Mouse (Mus musculus) liver, embryonic 14.5 days (tissue): ENCODE results near the gene Rimbp3. TPM values are rescaled to one million over a fixed set of nuclear protein-coding genes. Genes with fewer than 3 reads are reported as not detected.

ENCODE experiments used
- ATAC-seq: fragments of 200-750 bp; cut with Nextera tagmentation; 2 replicates; pipeline ENCODE4 v1.8.0; 2017; ENCODE audit warnings: moderate number of reproducible peaks, mild to moderate bottlenecking, moderate library complexity; ENCODE audit not compliant: insufficient read depth
- DNase-seq, 3 experiments: peaks; one replicate each; pipeline ENCODE4 v3.0.0-alpha.2; 2012 to 2013; ENCODE audit warnings: low read depth in 3 of 3, low spot score in 3 of 3
- H3K27ac ChIP-seq: fragments of 300-500 bp; sonication (generic); 2 replicates; pipeline ENCODE4 v1.5.1; 2014; ENCODE audit warnings: moderate library complexity, mild to moderate bottlenecking, control low read depth, inconsistent platforms
- H3K27me3 ChIP-seq: fragments of 300-500 bp; sonication (generic); 2 replicates; pipeline ENCODE4 v1.6.1; 2014; ENCODE audit warnings: mild to moderate bottlenecking, low read length, moderate library complexity; ENCODE audit not compliant: control insufficient read depth, insufficient read depth
- H3K36me3 ChIP-seq: fragments of 300-500 bp; sonication (generic); replicated peaks from 2 replicates; pipeline ENCODE4 v1.6.1; 2014; ENCODE audit warnings: low read depth; ENCODE audit not compliant: control insufficient read depth, insufficient read depth
- H3K4me1 ChIP-seq, 2 experiments: fragments of 200-500 bp in 1 of 2; fragments of 300-500 bp in 1 of 2; sonication (generic) in 1 of 2; replicated peaks; 2 replicates each; pipeline ENCODE4 v1.6.1; 2012 to 2014; ENCODE audit warnings: antibody characterized with exemption in 1 of 2, inconsistent platforms in 1 of 2, low read length in 1 of 2; ENCODE audit not compliant: control insufficient read depth in 2 of 2, insufficient read depth in 2 of 2
- H3K4me2 ChIP-seq: fragments of 300-500 bp; sonication (generic); 2 replicates; pipeline ENCODE4 v1.6.1; 2014; ENCODE audit warnings: low read depth, mild to moderate bottlenecking, control low read depth, moderate library complexity
- H3K4me3 ChIP-seq, 2 experiments: fragments of 200-500 bp in 1 of 2; fragments of 300-500 bp in 1 of 2; sonication (generic) in 1 of 2; 2 replicates each; pipeline ENCODE4 v1.5.1; 2012 to 2014; ENCODE audit warnings: low read depth in 2 of 2, low read length in 2 of 2, mild to moderate bottlenecking in 2 of 2, control low read depth in 1 of 2, inconsistent platforms in 1 of 2, moderate library complexity in 1 of 2; ENCODE audit not compliant: insufficient read depth in 1 of 2
- H3K9ac ChIP-seq: fragments of 300-500 bp; sonication (generic); replicated peaks from 2 replicates; pipeline ENCODE4 v1.6.1; 2014; ENCODE audit warnings: mild to moderate bottlenecking, control low read depth, moderate library complexity
- H3K9me3 ChIP-seq: fragments of 300-500 bp; sonication (generic); 2 replicates; pipeline ENCODE4 v1.6.1; 2016; ENCODE audit warnings: low read length, mixed read lengths; ENCODE audit not compliant: control insufficient read depth
- CTCF ChIP-seq: IDR thresholded peaks from 2 replicates; pipeline ENCODE4 v1.5.1; 2016; ENCODE audit warnings: antibody characterized with exemption, low read depth, control low read depth
- EP300 ChIP-seq: IDR thresholded peaks from 2 replicates; pipeline ENCODE4 v1.6.1; 2016; ENCODE audit warnings: antibody characterized with exemption, low read depth
- WGBS: fragments of 180-500 bp; shearing (Covaris S2); extraction: QIAGEN DNeasy Blood & Tissue Kit; methylation state at CpG from one replicate; pipeline ENCODE4 v1.1.7; 2014; ENCODE audit not compliant: insufficient replicate concordance; 5-methylcytosine and 5-hydroxymethylcytosine counted together
- polyA plus RNA-seq, 2 experiments: library from polyadenylated mRNA; depleted of rRNA in 1 of 2; stranded (reverse) in 1 of 2; unstranded in 1 of 2; fragments of >200 nt; fragmentation: Nextera tagmentation in 1 of 2; extraction: Ambion mirVana in 1 of 2; gene quantifications; 2 replicates each; pipeline versions ENCODE4 v1.2.1 to v1.2.3; 2012 to 2014

The Rimbp3 gene
- polyA plus RNA-seq, 2 experiments = 0.03 to 0.05 TPM

DNA sequence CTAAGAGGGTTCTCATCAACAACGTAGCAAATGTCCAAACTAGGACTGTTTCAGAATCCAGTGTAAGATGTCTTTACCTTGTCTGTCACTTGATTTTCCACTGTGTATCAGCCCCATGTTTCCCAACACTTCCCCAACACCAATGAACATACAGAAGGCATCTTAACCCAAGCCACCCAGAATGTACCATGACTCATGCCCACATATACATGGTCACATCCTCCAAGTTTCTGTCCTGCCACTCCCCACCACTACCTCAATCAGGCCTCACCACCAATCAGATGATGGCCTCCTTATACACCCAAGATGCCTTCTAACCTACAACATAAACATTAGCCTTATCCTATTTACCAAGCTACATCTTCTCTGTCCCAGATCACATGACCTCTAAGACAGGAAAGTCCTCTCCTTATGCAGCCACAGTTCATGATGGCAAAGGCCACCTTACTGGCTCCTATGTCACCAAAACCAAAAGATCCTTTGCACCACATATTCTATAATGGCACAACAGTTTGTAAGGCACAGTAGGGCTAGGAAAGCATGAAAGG lies 30.7 kb upstream of the Rimbp3 start:
- H3K4me2 ChIP-seq = no peak overlapping the region
- peaks cover 0 to 5% of the 10 kb centered on the region in 2 experiments; a peak in 1 of 4 replicates for H3K4me1 ChIP-seq
- TF ChIP-seq EP300 = no peak
- TF ChIP-seq CTCF = no peak
- peaks cover 14% of the 10 kb centered on the region for H3K36me3 ChIP-seq
- no peak for ATAC-seq
- no peak overlapping the region for H3K4me3 ChIP-seq
- H3K9me3 ChIP-seq = no peaks in the 10 kb centered on the region
- H3K9ac ChIP-seq = no peak overlapping the region
- H3K27me3 ChIP-seq = no peaks in the 10 kb centered on the region
- no peak for DNase-seq
- 91% methylated on average over 1 of the region's 1 CpGs for WGBS
- H3K27ac ChIP-seq = no peak overlapping the region

DNA sequence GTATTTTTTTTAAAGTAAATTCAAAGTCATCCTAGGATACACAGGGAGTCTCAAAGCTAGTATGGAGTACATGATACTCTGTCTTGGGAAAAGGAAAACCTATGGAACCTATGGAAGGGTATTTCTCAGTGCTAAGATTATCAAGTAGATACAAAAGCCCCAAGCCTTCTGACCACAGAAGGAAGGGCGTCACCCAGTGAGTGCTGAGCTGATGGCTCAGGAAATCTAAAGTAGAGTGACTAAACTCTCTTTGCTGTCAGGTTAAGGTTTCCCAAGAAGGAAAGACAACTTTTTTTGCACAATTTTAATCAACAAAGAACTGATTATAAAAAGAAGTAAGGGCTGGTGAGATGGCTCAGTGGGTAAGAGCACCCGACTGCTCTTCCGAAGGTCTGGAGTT lies 28.7 kb upstream of the Rimbp3 start:
- 57% methylated on average over 3 of the region's 3 CpGs for WGBS
- peaks cover 3% of the 10 kb centered on the region for H3K36me3 ChIP-seq
- no peak for ATAC-seq

DNA sequence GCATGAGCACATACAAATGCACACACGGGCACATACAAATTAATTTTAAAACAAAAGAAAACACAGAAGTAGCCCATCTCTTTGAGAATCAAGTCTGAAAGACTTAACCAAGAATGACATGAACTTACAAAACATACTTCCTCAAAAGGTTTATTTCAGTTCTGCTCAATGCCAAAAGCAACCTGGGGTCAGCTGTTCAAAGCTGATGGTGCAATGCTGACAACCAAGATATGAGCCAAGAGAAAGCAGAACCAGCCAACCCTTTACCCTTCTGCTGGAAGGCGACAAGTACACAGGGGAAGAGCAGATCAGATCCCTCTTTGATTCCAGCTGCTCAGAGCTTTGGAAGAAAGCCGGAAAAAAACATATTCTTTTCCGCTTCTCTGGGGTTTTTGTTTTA lies 27.0 kb upstream of the Rimbp3 start:
- Histone ChIP-seq H3K9ac (no peak overlapping the region), H3K4me3 (no peak overlapping the region), H3K27ac (no peak overlapping the region), H3K9me3 (no peaks in the 10 kb centered on the region), H3K4me1 (peaks cover 0 to 5% of the 10 kb centered on the region in 2 experiments; a peak in 1 of 4 replicates), H3K4me2 (no peak overlapping the region), H3K27me3 (no peaks in the 10 kb centered on the region), H3K36me3 (no peaks in the 10 kb centered on the region; the same call in 1 of the 2 replicates)
- DNase-seq (peak in 1 of 3 experiments; percentile 36), ATAC-seq (no peak)
- TF ChIP-seq CTCF = no peak
- 47% methylated on average over 4 of the region's 4 CpGs for WGBS

More for the DNA sequence above, 28.7 kb upstream of the Rimbp3 start:
- H3K27me3 ChIP-seq = no peaks in the 10 kb centered on the region
- peaks cover 0 to 5% of the 10 kb centered on the region in 2 experiments; a peak in 1 of 4 replicates for H3K4me1 ChIP-seq
- no peak overlapping the region for H3K27ac ChIP-seq
- no peaks in the 10 kb centered on the region for H3K9me3 ChIP-seq
- no peak overlapping the region for H3K9ac ChIP-seq
- H3K4me3 ChIP-seq = no peak overlapping the region
- H3K4me2 ChIP-seq = no peak overlapping the region
- TF ChIP-seq EP300 (no peak), CTCF (no peak)
- no peak for DNase-seq

DNA sequence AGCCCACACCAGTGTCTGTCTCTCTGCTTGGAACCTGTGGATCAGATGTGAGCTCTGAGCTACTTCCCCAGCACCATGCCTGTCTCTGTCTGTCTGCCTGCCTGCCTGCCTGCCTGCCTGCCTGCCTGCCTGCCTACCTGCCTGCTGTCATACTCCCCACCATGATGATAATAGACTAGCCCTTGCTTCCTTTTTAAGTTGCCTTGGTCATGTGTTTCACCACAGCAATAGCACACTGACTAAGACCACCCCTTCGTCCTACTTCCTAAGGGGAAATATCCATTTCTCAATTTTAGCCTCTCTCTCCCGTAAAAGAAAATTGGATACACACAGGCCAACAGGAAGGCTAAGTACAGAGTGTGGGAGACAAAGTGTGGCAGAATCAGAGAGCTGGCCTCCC lies 26.3 kb upstream of the Rimbp3 start:
- Histone ChIP-seq H3K27me3 (no peaks in the 10 kb centered on the region), H3K4me2 (no peak overlapping the region), H3K27ac (no peak overlapping the region), H3K4me1 (peaks cover 0 to 5% of the 10 kb centered on the region in 2 experiments; a peak in 2 of 4 replicates), H3K9me3 (no peaks in the 10 kb centered on the region), H3K36me3 (peaks cover 3% of the 10 kb centered on the region), H3K9ac (no peak overlapping the region), H3K4me3 (no peak overlapping the region)
- no peak for ATAC-seq
- whole genome bisulfite sequencing = 65% methylated on average over 2 of the region's 2 CpGs
- no peak for DNase-seq
- TF ChIP-seq CTCF (no peak), EP300 (no peak)

DNA sequence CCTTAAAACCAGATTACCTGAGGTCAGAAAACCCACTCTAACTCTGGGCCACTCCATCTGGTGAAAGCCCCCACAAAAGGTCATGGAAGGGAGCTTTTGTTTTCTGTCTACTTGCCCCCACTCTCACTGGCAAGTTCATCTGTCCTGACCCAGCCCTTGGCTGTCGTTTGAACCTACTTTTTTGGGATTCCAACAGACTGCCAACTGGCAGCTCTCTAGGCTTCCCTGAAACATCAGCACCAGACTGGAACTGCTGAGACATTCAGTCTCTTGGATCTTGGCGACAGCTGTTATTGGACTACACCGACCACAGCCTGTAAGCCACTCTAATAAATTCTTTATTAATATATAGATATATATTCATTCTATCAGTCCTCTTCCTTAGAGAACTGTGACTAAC lies 25.4 kb upstream of the Rimbp3 start:
- H3K36me3 ChIP-seq = peaks cover 3% of the 10 kb centered on the region
- TF ChIP-seq EP300 = no peak
- no peak for TF ChIP-seq CTCF
- H3K9ac ChIP-seq = no peak overlapping the region
- H3K27me3 ChIP-seq = no peaks in the 10 kb centered on the region
- no peak overlapping the region for H3K4me3 ChIP-seq
- H3K27ac ChIP-seq = no peak overlapping the region
- ATAC-seq = no peak
- no peak for DNase-seq
- no peaks in the 10 kb centered on the region for H3K9me3 ChIP-seq
- no peak overlapping the region for H3K4me2 ChIP-seq
- 70% methylated on average over 3 of the region's 3 CpGs for WGBS
- peaks cover 0 to 5% of the 10 kb centered on the region in 2 experiments; a peak in 2 of 4 replicates for H3K4me1 ChIP-seq
